Mouse (Mus musculus): ENCODE data around the gene Lfng. TPM values are rescaled to one million over a fixed set of nuclear protein-coding genes. Genes with fewer than 3 reads are reported as not detected.

Gene Lfng
- polyA plus RNA-seq, 1 experiment from 2014 or later = 15.4 TPM

- ATAC-seq (replicated peaks; ENCODE audit: low FRiP score, low TSS enrichment, low read depth) = no peak
- Histone ChIP-seq H3K9ac (ENCODE audit: low read length) (no peak overlapping the region), H3K27me3 (replicated peaks; ENCODE audit: control insufficient read depth, insufficient read depth, low read length) (no peaks in the 10 kb centered on the region), H3K9me3 (ENCODE audit: control insufficient read depth, low read length) (0 out of 2 replicates have a peak, but pooled peaks cover 5% of the 10 kb centered on the region), H3K27ac (ENCODE audit: low read depth) (no peak overlapping the region), H3K4me1 (replicated peaks; ENCODE audit: control insufficient read depth, insufficient read depth, low read length) (no peaks in the 10 kb centered on the region), H3K4me2 (ENCODE audit: low read length) (no peak overlapping the region), H3K36me3 (ENCODE audit: control insufficient read depth, insufficient read depth, low read length) (peaks cover 63% of the 10 kb centered on the region), H3K4me3 (ENCODE audit: low read depth, low read length) (no peak overlapping the region)
- whole genome bisulfite sequencing = 93% methylated on average over 23 of the region's 23 CpGs
- no peak for DNase-seq (ENCODE audit: low spot score)
Observed at GRCm38 (mm10) chr5:140622978-140623670, 16.0 kb downstream of the Lfng start.

DNA sequence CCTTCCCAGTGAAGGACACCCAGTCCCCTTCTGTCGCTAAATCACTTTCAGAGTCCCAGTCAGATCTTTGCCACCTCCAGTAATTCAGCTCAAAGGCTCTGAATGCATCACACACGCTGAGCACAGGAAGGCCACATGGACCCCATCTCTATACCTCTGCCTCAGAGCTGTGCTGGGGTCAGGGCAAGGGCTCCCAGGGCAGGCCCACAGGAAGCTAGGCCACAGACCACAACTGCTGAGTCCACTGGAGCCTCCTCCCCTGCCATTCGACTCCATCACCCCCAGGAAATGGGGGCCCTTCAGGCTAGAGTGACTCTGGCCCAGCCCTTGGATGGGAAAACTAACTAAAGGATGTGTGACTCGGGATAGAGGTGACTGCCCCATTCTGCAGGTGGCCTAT is 16.7 kb downstream of the Lfng start:
- peaks cover 6% of the 10 kb centered on the region; the same call in 1 of the 2 replicates for H3K9me3 ChIP-seq (ENCODE audit: control insufficient read depth, low read length)
- H3K27ac ChIP-seq (ENCODE audit: low read depth) = no peak overlapping the region
- H3K4me1 ChIP-seq (replicated peaks; ENCODE audit: control insufficient read depth, insufficient read depth, low read length) = no peaks in the 10 kb centered on the region
- H3K27me3 ChIP-seq (replicated peaks; ENCODE audit: control insufficient read depth, insufficient read depth, low read length) = no peaks in the 10 kb centered on the region
- H3K36me3 ChIP-seq (ENCODE audit: control insufficient read depth, insufficient read depth, low read length) = peaks cover 69% of the 10 kb centered on the region
- no peak overlapping the region for H3K4me2 ChIP-seq (ENCODE audit: low read length)
- ATAC-seq (replicated peaks; ENCODE audit: low FRiP score, low TSS enrichment, low read depth) (no peak), DNase-seq (ENCODE audit: low spot score) (no peak)
- H3K4me3 ChIP-seq (ENCODE audit: low read depth, low read length) = no peak overlapping the region
- no peak overlapping the region for H3K9ac ChIP-seq (ENCODE audit: low read length)
- 80% methylated on average over 4 of the region's 4 CpGs for WGBS

- Histone ChIP-seq H3K27me3 (replicated peaks; ENCODE audit: control insufficient read depth, insufficient read depth, low read length) (no peaks in the 10 kb centered on the region), H3K9ac (ENCODE audit: low read length) (no peak overlapping the region), H3K27ac (ENCODE audit: low read depth) (no peak overlapping the region), H3K4me2 (ENCODE audit: low read length) (no peak overlapping the region), H3K9me3 (ENCODE audit: control insufficient read depth, low read length) (peaks cover 9% of the 10 kb centered on the region; the same call in 1 of the 2 replicates), H3K4me1 (replicated peaks; ENCODE audit: control insufficient read depth, insufficient read depth, low read length) (no peaks in the 10 kb centered on the region), H3K36me3 (ENCODE audit: control insufficient read depth, insufficient read depth, low read length) (peaks cover 74% of the 10 kb centered on the region), H3K4me3 (ENCODE audit: low read depth, low read length) (no peak overlapping the region)
- no peak for ATAC-seq (replicated peaks; ENCODE audit: low FRiP score, low TSS enrichment, low read depth)
- 87% methylated on average over 5 of the region's 5 CpGs for WGBS
- DNase-seq (ENCODE audit: low spot score) = no peak
Observed at GRCm38 (mm10) chr5:140624238-140624637, 17.1 kb downstream of the Lfng start.

- Histone ChIP-seq H3K9me3 (ENCODE audit: control insufficient read depth, low read length) (peaks cover 9% of the 10 kb centered on the region; the same call in 1 of the 2 replicates), H3K4me2 (ENCODE audit: low read length) (no peak overlapping the region), H3K9ac (ENCODE audit: low read length) (no peak overlapping the region), H3K36me3 (ENCODE audit: control insufficient read depth, insufficient read depth, low read length) (peaks cover 81% of the 10 kb centered on the region), H3K4me1 (replicated peaks; ENCODE audit: control insufficient read depth, insufficient read depth, low read length) (no peaks in the 10 kb centered on the region), H3K27ac (ENCODE audit: low read depth) (no peak overlapping the region), H3K4me3 (ENCODE audit: low read depth, low read length) (no peak overlapping the region), H3K27me3 (replicated peaks; ENCODE audit: control insufficient read depth, insufficient read depth, low read length) (no peaks in the 10 kb centered on the region)
- ATAC-seq (replicated peaks; ENCODE audit: low FRiP score, low TSS enrichment, low read depth) (no peak), DNase-seq (ENCODE audit: low spot score) (no peak)
- WGBS = 92% methylated on average over 13 of the region's 13 CpGs
Observed at GRCm38 (mm10) chr5:140624961-140625360, 17.8 kb downstream of the Lfng start.

- DNase-seq (ENCODE audit: low spot score) = no peak
- Histone ChIP-seq H3K9me3 (ENCODE audit: control insufficient read depth, low read length) (peaks cover 9% of the 10 kb centered on the region; the same call in 1 of the 2 replicates), H3K4me2 (ENCODE audit: low read length) (no peak overlapping the region), H3K27me3 (replicated peaks; ENCODE audit: control insufficient read depth, insufficient read depth, low read length) (no peaks in the 10 kb centered on the region), H3K4me3 (ENCODE audit: low read depth, low read length) (no peak overlapping the region), H3K36me3 (ENCODE audit: control insufficient read depth, insufficient read depth, low read length) (peaks cover 92% of the 10 kb centered on the region), H3K4me1 (replicated peaks; ENCODE audit: control insufficient read depth, insufficient read depth, low read length) (no peaks in the 10 kb centered on the region), H3K27ac (ENCODE audit: low read depth) (no peak overlapping the region), H3K9ac (ENCODE audit: low read length) (no peak overlapping the region)
- ATAC-seq (replicated peaks; ENCODE audit: low FRiP score, low TSS enrichment, low read depth) = no peak
- WGBS = 93% methylated on average over 5 of the region's 5 CpGs
Observed at GRCm38 (mm10) chr5:140627580-140627979, 20.5 kb downstream of the Lfng start.

DNA sequence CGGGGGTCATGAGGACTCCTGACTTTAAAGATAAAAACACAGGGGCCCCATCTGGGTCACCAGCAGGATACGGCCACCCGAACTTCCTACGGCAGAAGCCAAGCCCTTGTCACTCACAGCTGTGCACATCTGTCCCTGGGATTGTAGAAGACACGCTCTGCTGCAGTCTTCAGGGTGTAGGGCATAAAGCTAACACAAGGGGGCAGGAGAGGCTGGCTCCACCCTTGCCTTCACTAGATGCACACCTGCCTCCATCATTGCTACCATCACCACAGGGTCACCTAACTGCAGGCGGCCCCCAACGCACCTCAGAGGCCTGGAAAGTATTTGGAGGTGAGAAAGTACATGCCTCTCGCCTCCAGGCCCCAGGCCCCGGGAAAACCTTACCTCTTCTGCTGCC is 21.9 kb downstream of the Lfng start:
- Histone ChIP-seq H3K9ac (ENCODE audit: low read length) (no peak overlapping the region), H3K4me3 (ENCODE audit: low read depth, low read length) (no peak overlapping the region), H3K27me3 (replicated peaks; ENCODE audit: control insufficient read depth, insufficient read depth, low read length) (no peaks in the 10 kb centered on the region), H3K4me1 (replicated peaks; ENCODE audit: control insufficient read depth, insufficient read depth, low read length) (no peaks in the 10 kb centered on the region), H3K27ac (ENCODE audit: low read depth) (no peak overlapping the region), H3K36me3 (ENCODE audit: control insufficient read depth, insufficient read depth, low read length) (peaks cover 92% of the 10 kb centered on the region), H3K9me3 (ENCODE audit: control insufficient read depth, low read length) (peaks cover 9% of the 10 kb centered on the region; the same call in 1 of the 2 replicates), H3K4me2 (ENCODE audit: low read length) (no peak overlapping the region)
- no peak for DNase-seq (ENCODE audit: low spot score)
- ATAC-seq (replicated peaks; ENCODE audit: low FRiP score, low TSS enrichment, low read depth) = no peak
- 83% methylated on average over 9 of the region's 9 CpGs for WGBS

- H3K36me3 ChIP-seq (ENCODE audit: control insufficient read depth, insufficient read depth, low read length) = peaks cover 92% of the 10 kb centered on the region
Observed at GRCm38 (mm10) chr5:140633432-140633831, 26.3 kb downstream of the Lfng start.

DNA sequence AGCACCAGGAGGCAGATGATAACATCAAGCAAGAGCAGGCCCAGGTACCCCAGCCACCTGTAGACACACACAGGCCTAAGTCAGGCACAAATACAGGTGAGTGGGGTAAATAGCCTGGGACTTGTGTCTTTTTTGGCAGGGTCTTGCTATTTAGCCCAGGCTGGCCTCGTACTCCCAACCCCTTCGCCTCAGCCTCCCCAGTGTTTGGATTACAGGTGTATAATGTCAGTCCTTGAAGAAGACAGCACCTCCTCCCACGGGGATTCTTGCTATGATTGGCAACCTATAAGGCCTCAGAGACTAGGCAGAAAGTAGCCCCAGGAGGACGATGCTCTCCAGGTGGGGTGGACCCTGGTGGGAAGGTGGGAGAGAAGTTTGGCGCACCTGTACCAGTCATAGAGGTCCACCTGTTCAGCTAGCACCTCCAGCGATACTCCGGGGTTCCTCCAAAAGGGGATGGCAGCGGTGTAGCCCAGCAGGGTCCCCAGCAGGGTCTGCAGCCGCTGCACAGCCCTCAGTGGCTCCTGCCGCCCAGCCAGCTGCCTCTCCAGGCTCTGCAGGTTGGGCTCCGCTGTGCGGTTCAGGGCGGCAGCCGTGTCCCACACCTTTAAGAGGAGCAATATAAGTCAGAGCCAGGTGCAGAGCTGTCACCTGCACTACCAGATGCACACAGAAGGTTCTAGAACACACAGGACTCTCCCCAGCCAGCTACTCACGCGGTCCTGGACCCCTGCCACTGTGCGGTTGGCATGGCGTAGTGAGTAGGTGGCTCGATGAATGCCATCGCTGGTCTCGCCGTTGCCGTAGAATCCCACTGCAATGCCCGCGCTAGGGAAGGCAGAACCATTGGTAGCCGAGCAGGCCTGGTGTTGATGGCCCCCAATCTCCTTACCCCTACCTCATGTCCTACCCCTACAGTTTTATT is 27.9 kb downstream of the Lfng start:
- Histone ChIP-seq H3K27ac (ENCODE audit: low read depth) (no peak overlapping the region), H3K4me1 (replicated peaks; ENCODE audit: control insufficient read depth, insufficient read depth, low read length) (no peaks in the 10 kb centered on the region), H3K4me3 (ENCODE audit: low read depth, low read length) (no peak overlapping the region), H3K9me3 (ENCODE audit: control insufficient read depth, low read length) (no peaks in the 10 kb centered on the region), H3K36me3 (ENCODE audit: control insufficient read depth, insufficient read depth, low read length) (peaks cover 90% of the 10 kb centered on the region), H3K4me2 (ENCODE audit: low read length) (no peak overlapping the region), H3K27me3 (replicated peaks; ENCODE audit: control insufficient read depth, insufficient read depth, low read length) (no peaks in the 10 kb centered on the region), H3K9ac (ENCODE audit: low read length) (no peak overlapping the region)
- DNase-seq (ENCODE audit: low spot score) (no peak), ATAC-seq (replicated peaks; ENCODE audit: low FRiP score, low TSS enrichment, low read depth) (no peak)
- 94% methylated on average over 26 of the region's 26 CpGs for WGBS

More at GRCm38 (mm10) chr5:140633432-140633831, 26.3 kb downstream of the Lfng start:
- Histone ChIP-seq H3K4me3 (ENCODE audit: low read depth, low read length) (no peak overlapping the region), H3K9me3 (ENCODE audit: control insufficient read depth, low read length) (peaks cover 4% of the 10 kb centered on the region; the same call in 1 of the 2 replicates), H3K27ac (ENCODE audit: low read depth) (no peak overlapping the region), H3K27me3 (replicated peaks; ENCODE audit: control insufficient read depth, insufficient read depth, low read length) (no peaks in the 10 kb centered on the region), H3K4me2 (ENCODE audit: low read length) (no peak overlapping the region), H3K9ac (ENCODE audit: low read length) (no peak overlapping the region), H3K4me1 (replicated peaks; ENCODE audit: control insufficient read depth, insufficient read depth, low read length) (no peaks in the 10 kb centered on the region)
- no peak for DNase-seq (ENCODE audit: low spot score)
- 89% methylated on average over 7 of the region's 7 CpGs for WGBS
- ATAC-seq (replicated peaks; ENCODE audit: low FRiP score, low TSS enrichment, low read depth) = no peak

Data from intestine, embryonic 14.5 days (tissue).